13 mouse cellular contexts compared by ENCODE assay signal in genomic region chr19:30107221-30107845, GRCm38 (mm10).
DNase-seq lines count a peak whose midpoint lies in the region; ATAC-seq and TF ChIP-seq lines count a peak whose summit lies in the region.
"Had no signal": no experiment of that assay in that cellular context is flagged by ENCODE, and none has a peak within 500 bp of the region (broad histone marks: within the 10 kb centered on the region; RNA-seq: fewer than 3 reads in every experiment).

No protein-coding gene starts in this region.

- no peak overlapping the region for H3ac ChIP-seq in myocyte (ENCODE audit: control insufficient read depth, insufficient read length)

- TF ChIP-seq POLR2A in brain, embryonic 14.5 days (IDR thresholded peaks at IDR 0.05; ENCODE audit: borderline replicate concordance, extremely low read depth, insufficient read depth, insufficient read length, poor library complexity, severe bottlenecking), result no peak
- no peak for TF ChIP-seq POLR2A in myocyte (IDR thresholded peaks at IDR 0.05; ENCODE audit: insufficient read length, low read depth)

- no peak for TF ChIP-seq EP300 in lung, postnatal 0 days (IDR thresholded peaks at IDR 0.05)

- no peak overlapping the region for H3K27ac ChIP-seq in lung, postnatal 0 days (ENCODE audit: low read length)
- H3K27ac ChIP-seq in hindbrain, embryonic 14.5 days, result peak overlapping the region; percentile 51; the same call in 1 of the 2 replicates
- H3K27ac ChIP-seq: embryonic facial prominence, embryonic 15.5 days had no signal

- no peak for TF ChIP-seq CTCF in lung, postnatal 0 days (IDR thresholded peaks at IDR 0.05)
- TF ChIP-seq CTCF in brain, embryonic 14.5 days (IDR thresholded peaks at IDR 0.05; ENCODE audit: borderline replicate concordance, extremely low read depth, insufficient read depth, insufficient read length), result no peak

- DNase-seq in lung, postnatal 0 days (ENCODE audit: low spot score), result peak; percentile 83
- no peak for DNase-seq in lung, postnatal 10 days
- peak; percentile 61 for DNase-seq in brain, embryonic 14.5 days (ENCODE audit: low read depth)
- DNase-seq in hindbrain, embryonic 14.5 days (ENCODE audit: low spot score), result no peak
- DNase-seq in spleen, adult 18-20 months, result no peak
- no peak for DNase-seq in layer of hippocampus, postnatal 36 days
- DNase-seq in layer of hippocampus, adult 11-12 months (ENCODE audit: low spot score), result no peak
- DNase-seq: cerebellum, adult 11 months; kidney, postnatal 36 days; thymus, postnatal 25 days had no signal

- 0 out of 2 replicates have a peak, but pooled peaks cover 2% of the 10 kb centered on the region for H3K4me1 ChIP-seq in lung, postnatal 0 days (ENCODE audit: insufficient read depth, low read depth, low read length)
- H3K4me1 ChIP-seq in hindbrain, embryonic 14.5 days (replicated peaks; ENCODE audit: control insufficient read depth, insufficient read depth, low read length), result peaks cover 20% of the 10 kb centered on the region

- H3K4me2 ChIP-seq in lung, postnatal 0 days (replicated peaks; ENCODE audit: low read depth, low read length), result no peak overlapping the region
- no peak overlapping the region for H3K4me2 ChIP-seq in hindbrain, embryonic 14.5 days (replicated peaks)
- peak overlapping the region; percentile 4 for H3K4me2 ChIP-seq in myocyte (ENCODE audit: low read depth)
- H3K4me2 ChIP-seq: embryonic facial prominence, embryonic 15.5 days had no signal

- no peaks in the 10 kb centered on the region for H3K36me3 ChIP-seq in lung, postnatal 0 days (ENCODE audit: insufficient read depth, low read length)
- no peaks in the 10 kb centered on the region for H3K36me3 ChIP-seq in hindbrain, embryonic 14.5 days (replicated peaks; ENCODE audit: control insufficient read depth, insufficient read depth)
- no peaks in the 10 kb centered on the region for H3K36me3 ChIP-seq in myocyte (ENCODE audit: control insufficient read depth, insufficient read depth)
- H3K36me3 ChIP-seq: embryonic facial prominence, embryonic 15.5 days; G1E had no signal

- 63% methylated on average over 10 of the region's 10 CpGs for WGBS in lung, postnatal 0 days
- WGBS in hindbrain, embryonic 14.5 days, result 40% methylated on average over 10 of the region's 10 CpGs

- peak; percentile 65 for ATAC-seq in lung, postnatal 0 days
- no peak for ATAC-seq in hindbrain, embryonic 14.5 days (ENCODE audit: low FRiP score)

- no peaks in the 10 kb centered on the region for H3K27me3 ChIP-seq in lung, postnatal 0 days (replicated peaks; ENCODE audit: insufficient read depth, low read length)
- H3K27me3 ChIP-seq in hindbrain, embryonic 14.5 days (ENCODE audit: control insufficient read depth, insufficient read depth, low read length), result no peaks in the 10 kb centered on the region
- H3K27me3 ChIP-seq in myocyte (ENCODE audit: control insufficient read depth, insufficient read depth, insufficient read length), result no peaks in the 10 kb centered on the region
- H3K27me3 ChIP-seq: embryonic facial prominence, embryonic 15.5 days had no signal

- H3K9ac ChIP-seq in lung, postnatal 0 days (replicated peaks; ENCODE audit: low read depth), result no peak overlapping the region
- H3K9ac ChIP-seq in hindbrain, embryonic 14.5 days, result no peak overlapping the region
- H3K9ac ChIP-seq: embryonic facial prominence, embryonic 15.5 days had no signal

- no peaks in the 10 kb centered on the region for H3K9me3 ChIP-seq in lung, postnatal 0 days (ENCODE audit: low read length)
- no peaks in the 10 kb centered on the region for H3K9me3 ChIP-seq in hindbrain, embryonic 14.5 days (ENCODE audit: control insufficient read depth, low read length)
- H3K9me3 ChIP-seq: embryonic facial prominence, embryonic 15.5 days; G1E had no signal

- no peaks in the 10 kb centered on the region for H3K79me2 ChIP-seq in myocyte (ENCODE audit: control insufficient read depth, insufficient read depth)

- no peak overlapping the region for H3K4me3 ChIP-seq in lung, postnatal 0 days (ENCODE audit: low read depth, low read length)
- H3K4me3 ChIP-seq in hindbrain, embryonic 14.5 days (replicated peaks; ENCODE audit: low read length), result no peak overlapping the region
- H3K4me3 ChIP-seq in myocyte, result no peak overlapping the region
- H3K4me3 ChIP-seq: embryonic facial prominence, embryonic 15.5 days had no signal

TF ChIP-seq in myocyte, 11 proteins besides CTCF, POLR2A, EP300 and RAD21:
- no peak for TF ChIP-seq E2F4 (IDR thresholded peaks at IDR 0.05; ENCODE audit: insufficient read depth)
- no peak for TF ChIP-seq SRF (IDR thresholded peaks at IDR 0.05; ENCODE audit: control insufficient read depth, insufficient read length, low read depth)
- no peak for TF ChIP-seq TCF3 (IDR thresholded peaks at IDR 0.05; ENCODE audit: insufficient read length, low read depth)
- peak; percentile 97 for TF ChIP-seq CEBPB (IDR thresholded peaks at IDR 0.05; ENCODE audit: insufficient read depth, poor library complexity, severe bottlenecking)

Comparison
In these comparisons a context has a peak if more than half of its experiments do, and no peak if none do; other contexts are left out.
1. DNase-seq: peak in lung, postnatal 0 days (single experiment) and brain, embryonic 14.5 days (single experiment); none in lung, postnatal 10 days (single experiment), hindbrain, embryonic 14.5 days (single experiment), spleen, adult 18-20 months (0 of 2), layer of hippocampus, postnatal 36 days (0 of 2) and layer of hippocampus, adult 11-12 months (single experiment).